Mouse (Mus musculus) bone marrow, adult 2 months (tissue): ENCODE data around the gene Ttc26.

Experiments used
- CTCF ChIP-seq: fragments of 200-500 bp; IDR thresholded peaks from 2 replicates; pipeline ENCODE4 v1.5.1; 2011; ENCODE audit warnings: low read length, control low read depth; ENCODE audit not compliant: control insufficient read depth, insufficient read depth
- POLR2A ChIP-seq: fragments of 200-500 bp; IDR thresholded peaks from 2 replicates; pipeline ENCODE4 v1.6.1; 2011; ENCODE audit warnings: low read depth, mild to moderate bottlenecking, control low read depth, low read length, borderline replicate concordance; ENCODE audit not compliant: control insufficient read depth

DNA sequence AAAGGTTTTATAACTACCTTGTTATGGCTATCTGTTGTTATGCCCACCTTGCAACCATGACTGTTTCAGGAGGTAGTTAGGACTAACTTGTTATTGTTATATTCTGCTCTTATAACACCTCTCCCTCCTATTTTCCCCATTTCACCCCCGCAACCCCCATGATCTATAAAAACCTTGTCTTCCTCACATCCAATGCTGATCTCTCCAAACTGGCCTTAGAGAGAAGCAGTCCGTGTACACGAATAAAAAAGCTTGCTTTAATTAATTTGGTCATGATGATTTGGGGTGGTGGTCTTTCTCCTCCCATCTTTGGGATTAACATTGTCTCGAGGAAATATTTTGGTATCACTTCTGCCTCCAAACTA lies 523 bp upstream of the Ttc26 start:
- TF ChIP-seq POLR2A (no peak), CTCF (no peak)
